Mouse (Mus musculus) embryonic fibroblast, embryonic 13.5 days (primary cell): ENCODE measurements around the gene Kitl.

Source experiments
- CTCF ChIP-seq: IDR thresholded peaks from 2 replicates; pipeline ENCODE4 v1.5.1; 2011; ENCODE audit warnings: mild to moderate bottlenecking, control low read depth, low read length, moderate library complexity, borderline replicate concordance; ENCODE audit not compliant: insufficient read depth
- POLR2A ChIP-seq: IDR thresholded peaks from 2 replicates; pipeline ENCODE4 v1.6.1; 2011; ENCODE audit warnings: low read depth, mild to moderate bottlenecking, control low read depth, low read length, moderate library complexity

DNA sequence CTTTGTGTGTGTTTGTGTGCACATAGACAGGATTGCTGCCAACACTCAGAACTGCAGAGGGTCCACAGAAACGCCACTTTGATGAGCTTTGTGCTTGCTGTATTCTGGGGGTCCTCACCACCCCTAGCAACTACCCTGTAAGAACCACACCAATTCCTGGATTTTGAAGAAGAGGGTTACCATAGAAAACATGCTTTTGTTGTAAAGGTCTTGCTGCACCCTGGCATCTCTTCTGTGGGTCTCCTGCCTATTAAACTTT, 7.3 kb downstream of the Kitl start:
- TF ChIP-seq CTCF = no peak
- no peak for TF ChIP-seq POLR2A
